Mouse (Mus musculus) thymus, postnatal 4 days (tissue): ENCODE data around the gene Tob1.

Experiments used
- DNase-seq: peaks from one replicate; pipeline ENCODE4 v3.0.0; 2021

Gene Tob1

GRCm38 (mm10) chr11:94231821-94232552 is 20.7 kb downstream of the Tob1 start:
- no peak for DNase-seq

- DNase-seq, result no peak
Measured at GRCm38 (mm10) chr11:94233405-94233804, 22.2 kb downstream of the Tob1 start.

GRCm38 (mm10) chr11:94234380-94234779 is 23.1 kb downstream of the Tob1 start:
- DNase-seq, result no peak

GRCm38 (mm10) chr11:94234857-94235256 is 23.6 kb downstream of the Tob1 start:
- no peak for DNase-seq

GRCm38 (mm10) chr11:94236074-94236473 is 24.8 kb downstream of the Tob1 start:
- DNase-seq, result peak; percentile 63

GRCm38 (mm10) chr11:94238786-94239185 is 27.5 kb downstream of the Tob1 start:
- DNase-seq, result no peak

- DNase-seq, result no peak
Measured at GRCm38 (mm10) chr11:94239706-94240105, 28.5 kb downstream of the Tob1 start.

GRCm38 (mm10) chr11:94242760-94243421 is 31.6 kb downstream of the Tob1 start:
- peak; percentile 33 for DNase-seq

- DNase-seq, result peak; percentile 46
Measured at GRCm38 (mm10) chr11:94243422-94244180, 32.3 kb downstream of the Tob1 start.

- DNase-seq, result no peak
Measured at GRCm38 (mm10) chr11:94244385-94244784, 33.1 kb downstream of the Tob1 start.

- DNase-seq, result no peak
Measured at GRCm38 (mm10) chr11:94245955-94246788, 34.9 kb downstream of the Tob1 start, which contains the start of gene Wfikkn2. TSS of gene Wfikkn2 (minus strand) at chr11:94246005.

- DNase-seq, result no peak
Measured at GRCm38 (mm10) chr11:94246789-94247061, 35.5 kb downstream of the Tob1 start.

GRCm38 (mm10) chr11:94253156-94253555 is 41.9 kb downstream of the Tob1 start:
- no peak for DNase-seq

GRCm38 (mm10) chr11:94253691-94254090 is 42.4 kb downstream of the Tob1 start:
- no peak for DNase-seq

GRCm38 (mm10) chr11:94255733-94256132 is 44.5 kb downstream of the Tob1 start:
- no peak for DNase-seq

- DNase-seq, result no peak
Measured at GRCm38 (mm10) chr11:94257987-94258386, 46.7 kb downstream of the Tob1 start.

- no peak for DNase-seq
Measured at GRCm38 (mm10) chr11:94259814-94260213, 48.6 kb downstream of the Tob1 start.

- no peak for DNase-seq
Measured at GRCm38 (mm10) chr11:94261585-94262370, 50.5 kb downstream of the Tob1 start.
